Mouse (Mus musculus) testis, adult 2 months (tissue): Measurements from ENCODE around the gene Elovl6.

Experiments
- CTCF ChIP-seq: fragments of 200-500 bp; IDR thresholded peaks from 2 replicates; pipeline ENCODE4 v1.5.1; 2012; ENCODE audit warnings: low read depth, mild to moderate bottlenecking, inconsistent platforms, low read length, moderate library complexity; ENCODE audit not compliant: control insufficient read depth, insufficient read depth, insufficient replicate concordance
- POLR2A ChIP-seq: fragments of 200-500 bp; IDR thresholded peaks from 2 replicates; pipeline ENCODE4 v1.6.1; 2012; ENCODE audit warnings: low read depth, mild to moderate bottlenecking, inconsistent platforms, low read length, moderate library complexity; ENCODE audit not compliant: control insufficient read depth

DNA sequence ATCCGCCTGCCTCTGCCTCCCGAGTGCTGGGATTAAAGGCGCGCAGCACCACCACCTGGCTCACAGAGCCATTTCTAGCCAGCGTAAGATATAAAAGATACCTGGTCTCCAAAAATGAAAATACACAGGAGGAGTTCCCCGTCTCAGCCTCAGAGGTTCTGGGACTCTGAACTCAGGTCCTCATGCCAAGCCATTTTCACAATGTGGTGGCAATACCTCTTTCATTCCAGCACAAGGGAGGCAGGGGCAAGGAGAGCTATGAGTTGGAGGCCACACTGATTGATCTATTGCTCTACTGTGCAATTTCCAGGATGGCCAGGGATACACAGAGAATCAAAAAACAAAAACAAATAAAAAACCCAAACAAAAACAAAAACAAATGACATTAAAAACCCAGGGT lies 1.7 kb upstream of the Elovl6 start:
- TF ChIP-seq POLR2A: no peak
- no peak for TF ChIP-seq CTCF
